Mouse (Mus musculus) forebrain, embryonic 16.5 days (tissue): ENCODE results near the gene Prkar1a. TPM values are rescaled to one million over a fixed set of nuclear protein-coding genes. Genes with fewer than 3 reads are reported as not detected.
A peak's percentile ranks its signal among the peaks of the same experiment; 100 is the strongest.

Experiments used
- ATAC-seq: fragments of 200-750 bp; cut with Nextera tagmentation; 2 replicates; pipeline ENCODE4 v1.8.0; 2017; ENCODE audit warnings: mild to moderate bottlenecking, moderate library complexity
- H3K27ac ChIP-seq: fragments of 300-500 bp; sonication (generic); 2 replicates; pipeline ENCODE4 v1.5.1; 2014; ENCODE audit warnings: low read length, control low read depth
- H3K27me3 ChIP-seq: fragments of 300-500 bp; sonication (generic); replicated peaks from 2 replicates; pipeline ENCODE4 v1.6.1; 2014; ENCODE audit warnings: low read length; ENCODE audit not compliant: control insufficient read depth, insufficient read depth
- H3K36me3 ChIP-seq: fragments of 300-500 bp; sonication (generic); 2 replicates; pipeline ENCODE4 v1.6.1; 2014; ENCODE audit not compliant: control insufficient read depth, insufficient read depth
- H3K4me1 ChIP-seq: fragments of 300-500 bp; sonication (generic); replicated peaks from 2 replicates; pipeline ENCODE4 v1.6.1; 2014; ENCODE audit warnings: low read length; ENCODE audit not compliant: control insufficient read depth, insufficient read depth
- H3K4me2 ChIP-seq: fragments of 300-500 bp; sonication (generic); 2 replicates; pipeline ENCODE4 v1.6.1; 2014; ENCODE audit warnings: mild to moderate bottlenecking, low read length, control low read depth
- H3K4me3 ChIP-seq: fragments of 300-500 bp; sonication (generic); replicated peaks from 2 replicates; pipeline ENCODE4 v1.5.1; 2014; ENCODE audit warnings: mild to moderate bottlenecking, low read length, control low read depth
- H3K9ac ChIP-seq: fragments of 300-500 bp; sonication (generic); replicated peaks from 2 replicates; pipeline ENCODE4 v1.6.1; 2014; ENCODE audit warnings: low read depth, low read length, control low read depth
- H3K9me3 ChIP-seq: fragments of 300-500 bp; sonication (generic); 2 replicates; pipeline ENCODE4 v1.6.1; 2016; ENCODE audit warnings: low read length; ENCODE audit not compliant: control insufficient read depth
- WGBS: fragments of 180-500 bp; shearing (Covaris S2); extraction: QIAGEN DNeasy Blood & Tissue Kit; methylation state at CpG from one replicate; pipeline ENCODE4 v1.1.7; 2014; 5-methylcytosine and 5-hydroxymethylcytosine counted together
- polyA plus RNA-seq: library from polyadenylated mRNA; unstranded; fragments of >200 nt; fragmentation: Nextera tagmentation; extraction: Ambion mirVana; gene quantifications from 2 replicates; pipeline ENCODE4 v1.2.1, GENCODE M21; 2015

Prkar1a gene
- polyA plus RNA-seq, 1 experiment from 2014 or later = 521 TPM

DNA sequence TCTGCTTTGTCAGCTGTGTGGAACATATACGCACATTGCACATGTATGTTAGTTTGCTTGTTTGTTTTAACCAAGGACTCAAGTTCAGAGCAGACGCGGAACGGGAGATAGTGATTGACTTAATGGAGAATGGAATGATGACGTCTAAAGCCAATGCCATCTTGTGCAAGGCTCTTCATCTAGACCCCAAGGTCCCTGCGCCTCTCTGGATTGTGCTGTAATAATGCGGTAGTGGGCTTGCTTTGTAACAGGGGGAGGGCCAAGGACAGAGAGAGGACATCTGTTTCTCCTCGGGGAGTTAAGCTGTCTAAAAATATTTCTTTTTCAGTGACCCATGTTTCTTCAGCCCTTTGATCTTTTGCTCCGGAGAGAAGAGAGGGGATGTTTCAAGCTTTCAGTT lies 14.3 kb upstream of the Prkar1a start:
- H3K4me2 ChIP-seq = no peak overlapping the region
- no peaks in the 10 kb centered on the region for H3K27me3 ChIP-seq
- no peak overlapping the region for H3K9ac ChIP-seq
- no peaks in the 10 kb centered on the region for H3K4me1 ChIP-seq
- H3K4me3 ChIP-seq = no peak overlapping the region
- H3K27ac ChIP-seq = no peak overlapping the region
- no peak for ATAC-seq
- no peaks in the 10 kb centered on the region for H3K9me3 ChIP-seq
- 87% methylated on average over 9 of the region's 9 CpGs for WGBS
- H3K36me3 ChIP-seq = no peaks in the 10 kb centered on the region

DNA sequence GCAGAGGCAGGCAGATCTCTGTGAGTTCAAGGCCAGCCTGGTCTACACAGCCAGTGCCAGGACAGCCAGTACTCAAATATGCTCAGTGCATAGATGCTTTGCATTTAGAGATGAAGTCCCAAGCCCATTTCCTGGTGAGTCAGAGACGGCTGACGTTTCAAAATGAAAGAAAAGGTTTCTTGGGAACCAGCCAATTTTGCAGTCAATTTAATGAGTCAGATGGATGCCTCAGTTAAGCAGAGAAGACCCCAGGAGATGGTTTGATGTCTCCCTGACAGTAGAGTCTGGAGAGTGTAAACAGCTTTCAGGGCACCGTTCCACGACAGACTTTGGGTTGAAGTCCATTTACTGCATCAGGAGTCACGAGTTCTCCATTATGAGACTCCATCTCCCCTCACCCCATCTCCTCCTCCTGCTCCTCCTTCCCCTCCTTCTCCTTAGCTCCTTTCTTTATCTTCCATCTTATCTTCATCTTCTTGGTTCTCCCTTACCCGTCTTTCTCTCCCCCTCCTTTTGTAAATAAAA lies 13.3 kb upstream of the Prkar1a start:
- Histone ChIP-seq H3K27me3 (no peaks in the 10 kb centered on the region), H3K36me3 (no peaks in the 10 kb centered on the region), H3K27ac (no peak overlapping the region), H3K4me1 (no peaks in the 10 kb centered on the region), H3K9me3 (no peaks in the 10 kb centered on the region), H3K4me3 (no peak overlapping the region), H3K4me2 (no peak overlapping the region), H3K9ac (no peak overlapping the region)
- ATAC-seq = no peak
- 64% methylated on average over 6 of the region's 6 CpGs for WGBS

DNA sequence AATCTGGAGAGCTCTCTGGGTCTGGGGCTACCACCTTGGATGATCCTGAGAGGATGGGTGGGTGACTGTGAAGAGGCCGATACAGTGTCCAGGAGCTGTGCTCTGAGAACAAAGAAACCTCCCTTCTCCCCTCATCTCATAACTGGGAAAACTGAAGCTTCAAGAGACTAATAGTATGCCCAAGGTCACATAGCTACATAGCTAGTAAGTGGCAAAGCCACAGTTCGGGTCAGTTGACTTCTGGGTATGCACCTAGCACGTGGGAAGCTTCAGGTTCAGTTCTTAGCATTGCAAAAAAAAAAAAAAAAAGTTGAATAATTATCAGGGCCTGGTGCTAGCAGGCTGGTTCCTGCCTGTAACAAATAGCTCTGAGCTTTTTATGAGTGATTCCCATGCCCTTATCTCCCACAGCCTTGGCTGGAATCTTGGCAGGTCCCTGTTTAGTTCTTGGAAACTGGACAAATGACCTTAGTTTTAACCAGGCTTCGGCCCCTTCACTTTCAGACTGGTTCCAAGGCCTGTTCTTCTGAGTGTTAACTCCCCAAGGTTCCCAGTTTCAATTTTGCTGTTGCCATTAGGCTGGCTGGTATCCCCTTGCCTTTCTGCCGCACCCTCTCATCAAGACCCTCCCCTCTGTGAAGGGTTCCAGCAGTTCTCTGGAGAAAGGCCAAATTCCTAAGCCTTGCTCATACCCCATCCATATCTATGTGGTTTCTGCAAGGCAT lies 7.5 kb upstream of the Prkar1a start:
- Histone ChIP-seq H3K27me3 (no peaks in the 10 kb centered on the region), H3K9ac (no peak overlapping the region), H3K9me3 (no peaks in the 10 kb centered on the region), H3K4me2 (no peak overlapping the region), H3K36me3 (no peaks in the 10 kb centered on the region), H3K4me1 (no peaks in the 10 kb centered on the region), H3K27ac (no peak overlapping the region), H3K4me3 (no peak overlapping the region)
- ATAC-seq = no peak
- WGBS = 77% methylated on average over 5 of the region's 5 CpGs

DNA sequence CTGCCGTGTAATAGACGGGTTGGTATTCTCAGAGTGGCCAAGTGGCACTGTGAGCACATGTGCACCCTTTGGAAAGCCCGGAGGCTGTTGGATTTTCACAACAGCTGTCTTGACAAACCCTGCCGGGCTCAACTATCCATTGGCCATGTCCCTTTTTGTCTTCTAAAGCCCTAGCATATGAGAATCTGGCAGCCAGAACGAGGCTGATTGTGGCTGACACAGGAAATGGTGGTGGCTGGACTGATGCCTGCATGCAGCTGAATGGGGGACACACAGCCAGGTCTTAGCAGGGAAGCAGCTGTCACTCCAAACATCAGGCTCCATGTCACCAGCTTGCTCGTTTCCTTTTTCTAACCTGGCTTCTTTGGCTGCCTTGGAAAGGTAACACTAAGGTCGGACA lies 695 bp upstream of the Prkar1a start:
- peak overlapping the region; percentile 93 for H3K27ac ChIP-seq
- ATAC-seq = no peak
- peaks cover 31% of the 10 kb centered on the region for H3K4me1 ChIP-seq
- H3K27me3 ChIP-seq = no peaks in the 10 kb centered on the region
- no peaks in the 10 kb centered on the region for H3K9me3 ChIP-seq
- peak overlapping the region; percentile 5; the same call in 1 of the 2 replicates for H3K4me2 ChIP-seq
- H3K9ac ChIP-seq = no peak overlapping the region
- H3K4me3 ChIP-seq = no peak overlapping the region
- H3K36me3 ChIP-seq = peaks cover under 1% of the 10 kb centered on the region; the same call in 1 of the 2 replicates
- 23% methylated on average over 7 of the region's 7 CpGs for WGBS

DNA sequence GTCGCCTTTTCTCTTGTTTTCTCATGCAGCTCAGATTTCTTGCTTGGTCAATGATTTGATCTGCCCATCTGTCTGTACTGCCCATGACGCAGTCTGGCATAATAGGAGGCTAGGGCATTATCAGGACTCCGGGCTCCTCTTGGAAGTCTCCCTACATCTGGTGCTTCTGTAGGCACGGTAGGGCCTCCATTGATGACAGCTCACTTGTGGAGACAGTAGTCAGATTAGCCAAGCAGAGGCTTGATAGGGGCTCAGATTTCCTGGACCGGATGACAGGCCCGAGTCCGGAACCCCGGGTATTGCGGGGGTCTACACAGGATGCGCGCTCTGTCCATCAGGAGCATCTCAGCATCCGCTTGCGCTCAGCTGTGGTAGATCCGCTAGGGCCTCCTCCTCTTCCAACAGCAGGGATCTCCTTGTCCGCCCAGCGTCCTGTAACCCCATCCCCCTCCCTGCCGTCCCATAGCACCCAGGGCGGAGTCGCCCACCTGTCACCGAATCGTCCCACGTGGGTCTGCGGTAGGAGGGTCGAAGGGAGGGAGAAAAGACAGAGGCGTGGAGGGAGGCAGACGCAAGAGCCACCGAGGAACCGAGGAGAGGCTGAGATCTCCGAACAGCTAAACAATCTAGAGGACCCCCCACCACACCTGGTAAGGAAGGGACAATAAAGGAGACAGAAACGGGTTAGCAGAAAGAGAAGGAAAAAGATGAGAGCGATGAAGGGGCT lies 933 bp downstream of the Prkar1a start:
- ATAC-seq = peak; percentile 73
- peak overlapping the region; percentile 67 for H3K4me2 ChIP-seq
- H3K4me3 ChIP-seq = peak overlapping the region; percentile 92
- peak overlapping the region; percentile 92 for H3K9ac ChIP-seq
- H3K36me3 ChIP-seq = peaks cover 5% of the 10 kb centered on the region; the same call in 1 of the 2 replicates
- H3K4me1 ChIP-seq = peaks cover 37% of the 10 kb centered on the region
- no peaks in the 10 kb centered on the region for H3K9me3 ChIP-seq
- no peaks in the 10 kb centered on the region for H3K27me3 ChIP-seq
- H3K27ac ChIP-seq = peak overlapping the region; percentile 93
- 1% methylated on average over 31 of the region's 31 CpGs for WGBS

DNA sequence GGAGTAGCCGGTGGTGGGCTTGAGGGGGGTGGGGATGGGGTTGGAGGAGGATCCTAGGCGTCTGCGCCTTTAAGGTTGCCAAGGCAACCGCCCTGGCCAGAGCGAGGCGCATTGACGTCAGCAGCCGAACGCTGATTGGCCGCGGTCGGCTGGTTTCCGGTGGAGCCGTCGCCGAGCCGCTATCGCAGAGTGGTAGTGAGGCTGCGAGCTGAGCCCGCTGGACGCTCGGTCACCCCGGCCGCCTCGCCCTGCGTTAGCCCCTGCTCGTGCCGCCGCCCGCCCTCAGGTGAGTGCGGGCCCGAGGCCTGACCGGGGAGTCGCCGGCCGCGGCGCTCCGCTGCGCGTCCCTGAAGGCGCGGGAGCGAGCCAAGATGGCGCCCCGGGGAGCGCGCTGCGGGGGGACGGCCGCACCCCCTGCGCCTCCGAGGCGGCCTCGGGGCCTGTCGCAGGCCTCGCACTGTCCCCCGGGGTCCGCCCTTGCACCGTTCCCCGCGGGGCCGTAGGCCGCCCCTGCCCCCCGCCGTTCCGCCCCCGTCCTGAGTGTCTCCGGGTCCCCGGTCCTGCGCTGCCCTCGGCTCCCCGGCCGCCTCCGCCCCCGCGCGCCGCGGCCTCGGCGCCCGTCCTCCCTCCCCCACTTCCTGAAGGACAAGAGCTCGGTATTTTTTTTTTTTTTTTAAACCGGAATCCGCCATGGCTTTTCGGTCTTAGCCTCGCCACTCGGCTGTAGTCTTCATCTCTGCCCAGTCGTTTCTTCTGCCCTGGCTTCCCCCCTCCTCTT lies 1.8 kb downstream of the Prkar1a start:
- Histone ChIP-seq H3K4me1 (peaks cover 37% of the 10 kb centered on the region), H3K27me3 (no peaks in the 10 kb centered on the region), H3K4me2 (peak overlapping the region; percentile 92), H3K36me3 (peaks cover 5% of the 10 kb centered on the region; the same call in 1 of the 2 replicates), H3K9me3 (no peaks in the 10 kb centered on the region), H3K27ac (peak overlapping the region; percentile 93), H3K9ac (peak overlapping the region; percentile 92), H3K4me3 (peak overlapping the region; percentile 92)
- ATAC-seq = peak; percentile 94
- WGBS = 0% methylated on average over 89 of the region's 90 CpGs

DNA sequence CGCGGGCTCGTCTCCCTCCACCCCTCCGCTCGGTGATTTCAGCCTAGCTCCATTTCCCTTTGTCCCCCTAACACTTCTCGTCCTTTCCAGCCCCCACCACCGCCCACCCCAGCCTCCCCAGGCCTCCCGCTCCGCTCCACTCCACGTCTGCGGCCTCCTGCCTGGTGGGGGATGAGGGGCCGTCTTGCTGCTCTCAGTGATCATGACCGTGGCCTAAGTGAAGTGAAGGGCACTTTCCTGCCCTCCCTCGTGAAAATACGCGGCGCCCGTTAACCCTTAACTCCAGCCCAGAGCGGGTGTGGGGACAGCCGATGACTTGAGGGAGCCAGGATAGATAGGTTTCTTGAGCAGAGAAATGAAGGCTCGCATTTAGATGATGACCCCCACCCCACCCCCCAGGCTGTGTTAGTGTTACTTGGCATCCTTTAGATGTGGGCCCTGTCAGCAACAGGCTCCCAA lies 2.4 kb downstream of the Prkar1a start:
- no peaks in the 10 kb centered on the region for H3K9me3 ChIP-seq
- peak overlapping the region; percentile 92 for H3K4me2 ChIP-seq
- 1% methylated on average over 21 of the region's 21 CpGs for WGBS
- no peak for ATAC-seq
- peak overlapping the region; percentile 92 for H3K9ac ChIP-seq
- peak overlapping the region; percentile 93 for H3K27ac ChIP-seq
- H3K4me3 ChIP-seq = peak overlapping the region; percentile 92
- H3K36me3 ChIP-seq = peaks cover 9% of the 10 kb centered on the region; the same call in 1 of the 2 replicates
- peaks cover 37% of the 10 kb centered on the region for H3K4me1 ChIP-seq
- no peaks in the 10 kb centered on the region for H3K27me3 ChIP-seq

DNA sequence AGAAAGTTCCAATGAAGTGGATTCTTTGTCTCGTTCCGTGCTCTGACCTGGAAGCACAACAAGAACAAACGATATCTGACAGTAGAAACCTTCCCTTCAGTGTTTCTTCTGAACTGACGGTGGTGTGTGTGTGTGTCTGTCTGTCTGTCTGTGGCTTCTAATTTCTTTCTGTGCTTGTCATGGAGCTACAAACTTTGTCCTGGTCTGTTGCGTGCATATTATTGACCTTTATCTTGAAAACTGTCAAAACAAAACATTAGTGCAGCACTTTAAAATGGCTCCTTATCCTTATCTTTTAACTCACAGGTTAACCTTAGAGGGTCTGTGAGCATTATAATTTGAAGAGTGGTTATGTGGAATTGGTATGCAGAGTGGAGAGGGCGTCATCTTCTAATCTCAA lies 3.3 kb downstream of the Prkar1a start:
- ATAC-seq = no peak
- no peak overlapping the region for H3K27ac ChIP-seq
- no peaks in the 10 kb centered on the region for H3K27me3 ChIP-seq
- peaks cover 37% of the 10 kb centered on the region for H3K4me1 ChIP-seq
- peak overlapping the region; percentile 92 for H3K4me3 ChIP-seq
- H3K36me3 ChIP-seq = peaks cover 13% of the 10 kb centered on the region; the same call in 1 of the 2 replicates
- H3K9ac ChIP-seq = peak overlapping the region; percentile 92
- no peaks in the 10 kb centered on the region for H3K9me3 ChIP-seq
- peak overlapping the region; percentile 92 for H3K4me2 ChIP-seq
- WGBS = 35% methylated on average over 6 of the region's 6 CpGs
